Mouse (Mus musculus) midbrain, embryonic 14.5 days (tissue): ENCODE data around the gene Lhcgr. TPM values are rescaled to one million over a fixed set of nuclear protein-coding genes. Genes with fewer than 3 reads are reported as not detected.

Experiments
- ATAC-seq: fragments of 200-750 bp; cut with Nextera tagmentation; 2 replicates; pipeline ENCODE4 v1.8.0; 2017; ENCODE audit warnings: moderate number of reproducible peaks, moderate library complexity; ENCODE audit not compliant: low FRiP score, low TSS enrichment
- DNase-seq: peaks from one replicate; pipeline ENCODE4 v3.0.0-alpha.2; 2015
- H3K27ac ChIP-seq: fragments of 300-500 bp; sonication (generic); replicated peaks from 2 replicates; pipeline ENCODE4 v1.5.1; 2014; ENCODE audit warnings: mild to moderate bottlenecking, low read depth, low read length, moderate library complexity
- H3K27me3 ChIP-seq: fragments of 300-500 bp; sonication (generic); 2 replicates; pipeline ENCODE4 v1.6.1; 2014; ENCODE audit warnings: low read length, control low read depth, mixed read lengths; ENCODE audit not compliant: control insufficient read depth, insufficient read depth
- H3K36me3 ChIP-seq: fragments of 300-500 bp; sonication (generic); 2 replicates; pipeline ENCODE4 v1.6.1; 2014; ENCODE audit warnings: low read length, control low read depth; ENCODE audit not compliant: control insufficient read depth, insufficient read depth
- H3K4me1 ChIP-seq: fragments of 300-500 bp; sonication (generic); 2 replicates; pipeline ENCODE4 v1.6.1; 2014; ENCODE audit warnings: mild to moderate bottlenecking, antibody characterized with exemption, low read length, control low read depth; ENCODE audit not compliant: control insufficient read depth, insufficient read depth
- H3K4me2 ChIP-seq: fragments of 300-500 bp; sonication (generic); 2 replicates; pipeline ENCODE4 v1.6.1; 2014; ENCODE audit warnings: mild to moderate bottlenecking, low read length, moderate library complexity
- H3K4me3 ChIP-seq: fragments of 300-500 bp; sonication (generic); replicated peaks from 2 replicates; pipeline ENCODE4 v1.5.1; 2014; ENCODE audit warnings: low read depth, low read length
- H3K9ac ChIP-seq: fragments of 300-500 bp; sonication (generic); replicated peaks from 2 replicates; pipeline ENCODE4 v1.6.1; 2014; ENCODE audit warnings: mild to moderate bottlenecking, low read length, moderate library complexity
- H3K9me3 ChIP-seq: fragments of 300-500 bp; sonication (generic); 2 replicates; pipeline ENCODE4 v1.6.1; 2016; ENCODE audit warnings: low read length, control low read depth, mixed read lengths; ENCODE audit not compliant: control insufficient read depth
- WGBS: fragments of 180-500 bp; shearing (Covaris S2); extraction: QIAGEN DNeasy Blood & Tissue Kit; methylation state at CpG from one replicate; pipeline ENCODE4 v1.1.7; 2014; 5-methylcytosine and 5-hydroxymethylcytosine counted together
- polyA plus RNA-seq: library from polyadenylated mRNA; unstranded; fragments of >200 nt; fragmentation: Nextera tagmentation; extraction: Ambion mirVana; gene quantifications from 2 replicates; pipeline ENCODE4 v1.2.1, GENCODE M21; 2014

The Lhcgr gene
- polyA plus RNA-seq, 1 experiment from 2014 or later = 1.1 TPM

- under 1% methylated on average over 9 of the region's 9 CpGs for WGBS
- peaks cover 41% of the 10 kb centered on the region for H3K4me1 ChIP-seq
These were observed 33.8 kb downstream of the Lhcgr start for GRCm38 (mm10) chr17:88758003-88758437.

GRCm38 (mm10) chr17:88755776-88756175 lies 36.0 kb downstream of the Lhcgr start:
- ATAC-seq (no peak), DNase-seq (no peak)
- Histone ChIP-seq H3K27me3 (peaks cover 4% of the 10 kb centered on the region; the same call in 1 of the 2 replicates), H3K27ac (no peak overlapping the region), H3K4me1 (peaks cover 49% of the 10 kb centered on the region), H3K36me3 (no peaks in the 10 kb centered on the region), H3K9ac (no peak overlapping the region), H3K4me2 (no peak overlapping the region), H3K9me3 (no peaks in the 10 kb centered on the region), H3K4me3 (no peak overlapping the region)
- 69% methylated on average over 6 of the region's 6 CpGs for WGBS

More at GRCm38 (mm10) chr17:88758003-88758437, 33.8 kb downstream of the Lhcgr start:
- Histone ChIP-seq H3K4me2 (peak overlapping the region; percentile 31; the same call in 1 of the 2 replicates), H3K4me3 (no peak overlapping the region), H3K27ac (peak overlapping the region; percentile 87), H3K36me3 (no peaks in the 10 kb centered on the region), H3K9ac (no peak overlapping the region), H3K9me3 (no peaks in the 10 kb centered on the region), H3K27me3 (peaks cover 4% of the 10 kb centered on the region; the same call in 1 of the 2 replicates)
- ATAC-seq = peak; percentile 81
- DNase-seq = peak; percentile 89

GRCm38 (mm10) chr17:88753472-88753857 lies 38.3 kb downstream of the Lhcgr start:
- no peak for ATAC-seq
- Histone ChIP-seq H3K4me1 (peaks cover 52% of the 10 kb centered on the region), H3K27me3 (no peaks in the 10 kb centered on the region), H3K9me3 (no peaks in the 10 kb centered on the region), H3K4me3 (no peak overlapping the region), H3K27ac (no peak overlapping the region), H3K9ac (no peak overlapping the region), H3K4me2 (no peak overlapping the region), H3K36me3 (no peaks in the 10 kb centered on the region)
- 49% methylated on average over 12 of the region's 12 CpGs for WGBS
- DNase-seq = no peak

GRCm38 (mm10) chr17:88752827-88753471 lies 38.8 kb downstream of the Lhcgr start:
- Histone ChIP-seq H3K9ac (no peak overlapping the region), H3K27ac (0 out of 2 replicates have a peak overlapping the region, but pooled peaks have one; percentile 9), H3K4me2 (peak overlapping the region; percentile 21), H3K36me3 (no peaks in the 10 kb centered on the region), H3K4me1 (peaks cover 48% of the 10 kb centered on the region), H3K4me3 (no peak overlapping the region), H3K9me3 (no peaks in the 10 kb centered on the region), H3K27me3 (no peaks in the 10 kb centered on the region)
- DNase-seq = peak; percentile 83
- ATAC-seq = peak; percentile 52; the same call in 1 of the 2 replicates
- WGBS = 9% methylated on average over 17 of the region's 17 CpGs

DNA sequence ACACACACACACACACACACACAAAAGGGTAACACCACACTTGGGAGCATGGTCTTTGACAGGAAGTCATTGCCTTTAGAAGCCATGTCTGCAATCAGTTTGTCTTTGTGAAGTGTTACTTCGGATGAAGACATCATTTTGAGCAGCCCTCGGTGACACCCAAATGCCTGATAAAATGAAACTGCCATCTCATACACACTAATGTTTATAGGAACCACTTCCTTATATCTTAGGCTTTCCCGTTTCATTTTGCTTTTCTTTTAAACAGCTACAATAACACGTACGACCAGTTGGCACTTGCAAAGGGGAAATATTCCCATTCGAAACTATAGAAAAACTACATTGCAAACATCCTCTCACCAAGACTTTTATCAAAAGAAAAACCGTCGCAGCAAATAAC lies 42.1 kb downstream of the Lhcgr start:
- no peak overlapping the region for H3K27ac ChIP-seq
- 0 out of 2 replicates have a peak overlapping the region, but pooled peaks have one; percentile 2 for H3K4me2 ChIP-seq
- ATAC-seq (no peak), DNase-seq (no peak)
- H3K27me3 ChIP-seq = no peaks in the 10 kb centered on the region
- no peaks in the 10 kb centered on the region for H3K36me3 ChIP-seq
- peaks cover 26% of the 10 kb centered on the region for H3K4me1 ChIP-seq
- no peak overlapping the region for H3K9ac ChIP-seq
- H3K4me3 ChIP-seq = no peak overlapping the region
- H3K9me3 ChIP-seq = no peaks in the 10 kb centered on the region
- WGBS = 50% methylated on average over 8 of the region's 8 CpGs

- Histone ChIP-seq H3K27me3 (no peaks in the 10 kb centered on the region), H3K4me1 (peaks cover 10% of the 10 kb centered on the region; the same call in 1 of the 2 replicates), H3K9me3 (no peaks in the 10 kb centered on the region), H3K4me3 (no peak overlapping the region), H3K36me3 (no peaks in the 10 kb centered on the region), H3K4me2 (no peak overlapping the region), H3K27ac (no peak overlapping the region), H3K9ac (no peak overlapping the region)
- DNase-seq = peak; percentile 40
- WGBS = 12% methylated on average over 8 of the region's 8 CpGs
- peak; percentile 40; the same call in 1 of the 2 replicates for ATAC-seq
These were observed 85.5 kb downstream of the Lhcgr start for GRCm38 (mm10) chr17:88706231-88706649.

GRCm38 (mm10) chr17:88703112-88703511 lies 88.7 kb downstream of the Lhcgr start:
- Histone ChIP-seq H3K4me1 (peaks cover 10% of the 10 kb centered on the region; the same call in 1 of the 2 replicates), H3K36me3 (no peaks in the 10 kb centered on the region), H3K4me3 (no peak overlapping the region), H3K27ac (no peak overlapping the region), H3K9ac (no peak overlapping the region), H3K27me3 (no peaks in the 10 kb centered on the region), H3K4me2 (no peak overlapping the region), H3K9me3 (no peaks in the 10 kb centered on the region)
- no peak for ATAC-seq
- no peak for DNase-seq
- WGBS = 46% methylated on average over 4 of the region's 4 CpGs

DNA sequence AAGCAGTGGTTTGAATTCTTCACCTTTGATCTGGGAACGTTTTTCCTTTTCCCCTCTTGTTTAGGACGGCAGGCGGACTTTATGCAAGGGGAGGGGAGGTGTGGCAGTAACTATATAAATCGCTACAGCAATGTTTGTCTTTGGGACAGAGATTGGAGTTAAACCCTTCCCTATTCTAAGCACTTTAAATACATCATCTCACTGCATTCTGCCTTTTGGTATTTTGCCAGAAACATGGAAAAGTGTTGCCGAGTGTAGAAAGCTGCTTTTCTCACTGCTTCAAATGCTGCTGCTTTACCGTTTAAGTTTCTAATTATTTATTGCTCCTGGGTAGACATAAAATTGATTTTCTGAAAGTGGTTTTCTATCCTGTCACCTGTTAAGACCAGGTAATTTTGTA lies 89.4 kb downstream of the Lhcgr start:
- 44% methylated on average over 6 of the region's 6 CpGs for WGBS
- peaks cover 10% of the 10 kb centered on the region; the same call in 1 of the 2 replicates for H3K4me1 ChIP-seq
- peak; percentile 33 for DNase-seq
- no peak overlapping the region for H3K4me2 ChIP-seq
- no peak overlapping the region for H3K27ac ChIP-seq
- no peaks in the 10 kb centered on the region for H3K27me3 ChIP-seq
- ATAC-seq = no peak
- no peaks in the 10 kb centered on the region for H3K9me3 ChIP-seq
- H3K36me3 ChIP-seq = no peaks in the 10 kb centered on the region
- no peak overlapping the region for H3K4me3 ChIP-seq
- 0 out of 2 replicates have a peak overlapping the region, but pooled peaks have one; percentile 2 for H3K9ac ChIP-seq

DNA sequence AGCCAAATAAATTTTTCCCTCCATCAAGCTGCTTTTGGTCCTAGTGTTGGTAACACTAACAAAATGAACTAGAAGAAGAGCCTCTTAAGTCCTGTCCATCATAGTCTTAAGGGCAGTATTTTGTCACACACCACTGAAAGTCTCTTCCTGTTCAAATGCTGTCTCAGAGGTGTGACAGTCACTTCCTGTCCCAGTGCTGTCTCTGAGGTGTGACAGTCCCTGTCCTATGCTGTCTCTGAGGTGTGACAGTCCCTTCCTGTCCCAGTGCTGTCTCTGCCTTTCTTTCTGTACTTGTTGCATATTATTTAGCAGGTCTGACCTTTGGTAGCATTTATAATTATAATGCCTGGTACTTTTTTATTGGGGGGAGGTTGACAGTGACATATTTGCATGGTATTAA lies 90.9 kb downstream of the Lhcgr start:
- Histone ChIP-seq H3K4me1 (0 out of 2 replicates have a peak, but pooled peaks cover 10% of the 10 kb centered on the region), H3K27ac (no peak overlapping the region), H3K9ac (no peak overlapping the region), H3K27me3 (no peaks in the 10 kb centered on the region), H3K4me2 (no peak overlapping the region), H3K9me3 (no peaks in the 10 kb centered on the region), H3K4me3 (no peak overlapping the region), H3K36me3 (no peaks in the 10 kb centered on the region)
- DNase-seq (no peak), ATAC-seq (no peak)
